Mouse (Mus musculus): ENCODE results near the gene Bicc1.

- TF ChIP-seq POLR2A (IDR thresholded peaks at IDR 0.05; ENCODE audit: insufficient read depth, low read length) (no peak), CTCF (IDR thresholded peaks at IDR 0.05; ENCODE audit: low read depth, low read length) (no peak), EP300 (IDR thresholded peaks at IDR 0.05; ENCODE audit: insufficient read depth, low read depth, low read length) (no peak)
These were observed 13.7 kb downstream of the Bicc1 start for GRCm38 (mm10) chr10:71145801-71146200.
